Mouse (Mus musculus): Measurements from ENCODE around the gene Pald1. TPM values are rescaled to one million over a fixed set of nuclear protein-coding genes. Genes with fewer than 3 reads are reported as not detected.

Gene Pald1
- polyA plus RNA-seq, 1 experiment from 2014 or later = 19.5 TPM

DNA sequence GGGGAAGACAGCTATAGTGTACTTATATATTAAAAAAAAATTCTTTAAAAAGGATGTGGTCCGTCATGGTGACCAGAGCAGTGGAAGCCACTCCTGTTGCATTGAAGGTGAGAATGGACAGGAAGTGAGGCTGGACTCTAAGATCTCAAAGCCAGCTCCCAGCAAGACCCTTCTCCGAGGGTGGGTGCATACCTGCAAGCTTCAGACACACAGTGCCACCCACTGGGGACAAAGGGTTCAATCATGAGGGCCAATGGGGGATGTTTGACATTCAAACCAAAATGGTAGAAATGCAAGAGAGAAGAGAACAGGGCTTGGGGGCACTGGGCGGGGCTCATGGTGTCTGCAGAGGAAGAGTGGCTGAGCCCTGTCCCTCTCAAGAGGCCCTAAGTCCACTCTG lies 64.8 kb downstream of the Pald1 start:
- no peak overlapping the region for H3K4me3 ChIP-seq (ENCODE audit: control insufficient read depth in 1 of 2, insufficient read depth in 1 of 2, low read depth in 1 of 2, low read length in 2 of 2)
- no peak overlapping the region for H3K4me2 ChIP-seq (ENCODE audit: low read length)
- H3K9me3 ChIP-seq (ENCODE audit: control insufficient read depth, low read length) = no peaks in the 10 kb centered on the region
- no peaks in the 10 kb centered on the region for H3K27me3 ChIP-seq (ENCODE audit: control insufficient read depth, insufficient read depth, low read length)
- peaks cover 46% of the 10 kb centered on the region for H3K36me3 ChIP-seq (ENCODE audit: control insufficient read depth, insufficient read depth, low read length)
- no peak overlapping the region for H3K27ac ChIP-seq (replicated peaks in 1 of 2; ENCODE audit: control insufficient read depth in 1 of 2, insufficient read depth in 1 of 2, low read depth in 2 of 2, low read length in 2 of 2)
- peaks cover 7 to 8% of the 10 kb centered on the region in 2 experiments; a peak in 3 of 4 replicates for H3K4me1 ChIP-seq (ENCODE audit: control insufficient read depth in 2 of 2, insufficient read depth in 2 of 2, low read length in 2 of 2)
- no peak overlapping the region for H3K9ac ChIP-seq (ENCODE audit: low read length)
- ATAC-seq (ENCODE audit: insufficient number of reproducible peaks, insufficient read depth, low FRiP score, low read depth) = no peak
- WGBS = 88% methylated on average over 3 of the region's 3 CpGs

DNA sequence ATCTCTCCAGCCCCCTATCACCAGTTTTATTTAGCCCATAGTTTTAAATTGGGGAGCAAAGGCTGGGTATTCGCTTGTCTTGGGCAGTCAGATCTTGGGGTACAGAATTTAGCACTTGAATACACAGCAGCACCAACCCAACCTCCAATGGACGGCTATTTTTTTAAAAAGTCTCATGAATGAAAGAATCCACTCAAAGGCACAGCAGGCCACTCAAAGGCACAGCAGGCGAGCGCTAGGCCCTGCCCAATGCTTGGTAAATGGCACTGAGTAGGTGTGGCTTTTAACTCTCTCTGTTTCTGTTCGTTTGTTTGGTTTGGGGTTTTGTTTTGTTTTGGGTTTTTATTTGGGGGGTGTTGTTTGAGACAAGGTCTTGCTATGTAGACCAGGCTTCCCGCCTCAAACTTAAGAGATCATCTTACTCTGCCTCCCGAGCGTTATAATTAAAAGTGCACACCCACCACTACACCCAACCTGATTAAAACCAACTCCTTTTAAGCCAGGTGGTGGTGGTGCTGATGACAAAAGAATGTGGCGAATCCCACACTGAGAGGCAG lies 67.9 kb downstream of the Pald1 start:
- no peak overlapping the region for H3K9ac ChIP-seq (ENCODE audit: low read length)
- 71% methylated on average over 9 of the region's 9 CpGs for WGBS
- no peaks in the 10 kb centered on the region for H3K9me3 ChIP-seq (ENCODE audit: control insufficient read depth, low read length)
- no peak overlapping the region for H3K4me2 ChIP-seq (ENCODE audit: low read length)
- no peak overlapping the region for H3K27ac ChIP-seq (replicated peaks in 1 of 2; ENCODE audit: control insufficient read depth in 1 of 2, insufficient read depth in 1 of 2, low read depth in 2 of 2, low read length in 2 of 2)
- H3K4me3 ChIP-seq (ENCODE audit: control insufficient read depth in 1 of 2, insufficient read depth in 1 of 2, low read depth in 1 of 2, low read length in 2 of 2) = no peak overlapping the region
- peaks cover 14% of the 10 kb centered on the region for H3K36me3 ChIP-seq (ENCODE audit: control insufficient read depth, insufficient read depth, low read length)
- no peaks in the 10 kb centered on the region for H3K27me3 ChIP-seq (ENCODE audit: control insufficient read depth, insufficient read depth, low read length)
- ATAC-seq (ENCODE audit: insufficient number of reproducible peaks, insufficient read depth, low FRiP score, low read depth) = no peak
- peaks cover 18 to 20% of the 10 kb centered on the region in 2 experiments for H3K4me1 ChIP-seq (ENCODE audit: control insufficient read depth in 2 of 2, insufficient read depth in 2 of 2, low read length in 2 of 2)

GRCm38 (mm10) chr10:61313750-61314149 lies 69.6 kb downstream of the Pald1 start:
- H3K27ac ChIP-seq (replicated peaks in 1 of 2; ENCODE audit: control insufficient read depth in 1 of 2, insufficient read depth in 1 of 2, low read depth in 2 of 2, low read length in 2 of 2) = no peak overlapping the region; a peak in 1 of 4 replicates

DNA sequence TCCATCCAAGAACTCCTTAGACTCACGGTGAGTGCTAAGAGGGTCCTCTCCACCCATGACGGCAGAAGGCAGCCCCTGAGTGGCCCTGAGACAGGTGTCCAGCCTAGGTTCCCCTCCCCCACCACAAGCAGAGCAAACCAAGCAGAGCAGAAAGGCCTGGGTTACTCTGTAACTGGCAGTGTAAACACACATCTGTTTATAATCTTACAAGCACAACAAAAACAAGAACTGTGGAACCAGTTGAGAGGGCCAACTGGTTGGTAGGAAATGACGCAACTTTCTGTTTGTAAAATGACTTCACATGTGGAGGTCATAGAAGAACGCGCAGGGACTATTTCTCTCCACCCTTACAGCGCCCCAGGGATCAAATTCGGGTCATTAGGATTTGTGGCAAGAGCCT lies 70.6 kb downstream of the Pald1 start:
- peaks cover 18 to 20% of the 10 kb centered on the region in 2 experiments for H3K4me1 ChIP-seq (ENCODE audit: control insufficient read depth in 2 of 2, insufficient read depth in 2 of 2, low read length in 2 of 2)
- no peak for ATAC-seq (ENCODE audit: insufficient number of reproducible peaks, insufficient read depth, low FRiP score, low read depth)
- peak overlapping the region; percentile 81 to 90 for H3K27ac ChIP-seq (replicated peaks in 1 of 2; ENCODE audit: control insufficient read depth in 1 of 2, insufficient read depth in 1 of 2, low read depth in 2 of 2, low read length in 2 of 2)
- H3K9ac ChIP-seq (ENCODE audit: low read length) = no peak overlapping the region
- WGBS = 51% methylated on average over 7 of the region's 7 CpGs
- no peaks in the 10 kb centered on the region for H3K36me3 ChIP-seq (ENCODE audit: control insufficient read depth, insufficient read depth, low read length)
- no peak overlapping the region for H3K4me3 ChIP-seq (ENCODE audit: control insufficient read depth in 1 of 2, insufficient read depth in 1 of 2, low read depth in 1 of 2, low read length in 2 of 2)
- no peak overlapping the region for H3K4me2 ChIP-seq (ENCODE audit: low read length)
- no peaks in the 10 kb centered on the region for H3K9me3 ChIP-seq (ENCODE audit: control insufficient read depth, low read length)
- H3K27me3 ChIP-seq (ENCODE audit: control insufficient read depth, insufficient read depth, low read length) = no peaks in the 10 kb centered on the region

More at GRCm38 (mm10) chr10:61313750-61314149, 69.6 kb downstream of the Pald1 start:
- no peak for ATAC-seq (ENCODE audit: insufficient number of reproducible peaks, insufficient read depth, low FRiP score, low read depth)
- Histone ChIP-seq H3K4me1 (ENCODE audit: control insufficient read depth in 2 of 2, insufficient read depth in 2 of 2, low read length in 2 of 2) (peaks cover 18 to 20% of the 10 kb centered on the region in 2 experiments), H3K4me3 (ENCODE audit: control insufficient read depth in 1 of 2, insufficient read depth in 1 of 2, low read depth in 1 of 2, low read length in 2 of 2) (no peak overlapping the region), H3K27me3 (ENCODE audit: control insufficient read depth, insufficient read depth, low read length) (no peaks in the 10 kb centered on the region), H3K4me2 (ENCODE audit: low read length) (no peak overlapping the region), H3K9me3 (ENCODE audit: control insufficient read depth, low read length) (no peaks in the 10 kb centered on the region), H3K36me3 (ENCODE audit: control insufficient read depth, insufficient read depth, low read length) (no peaks in the 10 kb centered on the region; the same call in 1 of the 2 replicates), H3K9ac (ENCODE audit: low read length) (no peak overlapping the region)
- 21% methylated on average over 7 of the region's 7 CpGs for WGBS

DNA sequence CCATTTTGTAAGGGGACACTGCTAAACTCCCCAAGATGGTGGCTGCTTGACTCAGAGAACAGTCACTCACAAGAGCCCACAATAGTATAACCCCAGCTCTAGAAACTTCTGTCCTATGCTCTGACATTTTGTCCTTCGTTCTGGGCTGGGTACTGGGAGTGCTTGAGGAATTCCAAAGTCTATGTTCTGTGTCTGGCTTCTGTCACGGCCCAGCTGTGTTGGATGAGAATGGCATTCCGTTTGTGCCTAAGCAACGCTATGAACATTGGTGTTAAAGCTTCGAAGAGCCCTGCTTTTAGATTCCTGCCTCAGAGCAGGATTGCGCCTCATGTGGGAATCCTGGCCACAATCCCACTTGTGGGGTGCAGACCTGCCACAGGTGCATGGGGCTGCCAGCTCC lies 71.2 kb downstream of the Pald1 start:
- Histone ChIP-seq H3K9ac (ENCODE audit: low read length) (no peak overlapping the region), H3K27me3 (ENCODE audit: control insufficient read depth, insufficient read depth, low read length) (no peaks in the 10 kb centered on the region), H3K27ac (replicated peaks in 1 of 2; ENCODE audit: control insufficient read depth in 1 of 2, insufficient read depth in 1 of 2, low read depth in 2 of 2, low read length in 2 of 2) (peak overlapping the region; percentile 81 to 90), H3K4me1 (ENCODE audit: control insufficient read depth in 2 of 2, insufficient read depth in 2 of 2, low read length in 2 of 2) (peaks cover 18 to 20% of the 10 kb centered on the region in 2 experiments), H3K9me3 (ENCODE audit: control insufficient read depth, low read length) (no peaks in the 10 kb centered on the region), H3K36me3 (ENCODE audit: control insufficient read depth, insufficient read depth, low read length) (no peaks in the 10 kb centered on the region), H3K4me2 (ENCODE audit: low read length) (peak overlapping the region; percentile 19; the same call in 1 of the 2 replicates), H3K4me3 (ENCODE audit: control insufficient read depth in 1 of 2, insufficient read depth in 1 of 2, low read depth in 1 of 2, low read length in 2 of 2) (no peak overlapping the region)
- ATAC-seq (ENCODE audit: insufficient number of reproducible peaks, insufficient read depth, low FRiP score, low read depth) = peak; percentile 67
- WGBS = 27% methylated on average over 6 of the region's 6 CpGs

DNA sequence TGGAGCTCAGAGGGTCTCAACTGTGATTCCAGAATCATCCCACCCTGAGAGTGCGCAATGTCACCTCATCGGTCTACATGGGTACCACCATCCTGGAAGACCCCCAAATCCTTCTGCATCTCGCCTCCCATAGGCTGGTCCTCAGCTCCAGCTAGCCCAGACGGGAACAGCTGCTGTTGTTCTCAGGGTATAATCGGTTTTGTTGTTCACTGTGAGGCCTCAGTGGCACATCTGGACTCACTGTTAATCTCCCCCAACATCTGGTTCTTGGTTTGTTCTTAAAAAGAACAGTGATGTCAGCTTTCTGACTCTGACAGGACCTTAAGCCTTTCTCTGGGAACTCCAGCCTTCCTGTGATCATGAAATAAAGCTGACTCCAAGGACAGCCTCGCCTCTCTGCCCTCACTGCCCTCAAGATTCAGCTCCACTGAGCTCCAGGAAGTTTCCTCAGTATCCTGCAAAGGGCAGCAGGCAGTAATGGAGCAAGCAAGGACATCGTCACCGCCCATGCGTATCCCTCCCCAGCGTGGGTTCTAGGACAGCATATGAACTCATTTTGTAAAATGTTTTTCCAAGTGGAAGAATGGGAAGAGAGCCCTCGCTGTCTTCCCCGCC lies 74.5 kb downstream of the Pald1 start:
- Histone ChIP-seq H3K27ac (replicated peaks in 1 of 2; ENCODE audit: control insufficient read depth in 1 of 2, insufficient read depth in 1 of 2, low read depth in 2 of 2, low read length in 2 of 2) (no peak overlapping the region), H3K4me1 (ENCODE audit: control insufficient read depth in 2 of 2, insufficient read depth in 2 of 2, low read length in 2 of 2) (peaks cover 13 to 15% of the 10 kb centered on the region in 2 experiments)
- 76% methylated on average over 12 of the region's 12 CpGs for WGBS

DNA sequence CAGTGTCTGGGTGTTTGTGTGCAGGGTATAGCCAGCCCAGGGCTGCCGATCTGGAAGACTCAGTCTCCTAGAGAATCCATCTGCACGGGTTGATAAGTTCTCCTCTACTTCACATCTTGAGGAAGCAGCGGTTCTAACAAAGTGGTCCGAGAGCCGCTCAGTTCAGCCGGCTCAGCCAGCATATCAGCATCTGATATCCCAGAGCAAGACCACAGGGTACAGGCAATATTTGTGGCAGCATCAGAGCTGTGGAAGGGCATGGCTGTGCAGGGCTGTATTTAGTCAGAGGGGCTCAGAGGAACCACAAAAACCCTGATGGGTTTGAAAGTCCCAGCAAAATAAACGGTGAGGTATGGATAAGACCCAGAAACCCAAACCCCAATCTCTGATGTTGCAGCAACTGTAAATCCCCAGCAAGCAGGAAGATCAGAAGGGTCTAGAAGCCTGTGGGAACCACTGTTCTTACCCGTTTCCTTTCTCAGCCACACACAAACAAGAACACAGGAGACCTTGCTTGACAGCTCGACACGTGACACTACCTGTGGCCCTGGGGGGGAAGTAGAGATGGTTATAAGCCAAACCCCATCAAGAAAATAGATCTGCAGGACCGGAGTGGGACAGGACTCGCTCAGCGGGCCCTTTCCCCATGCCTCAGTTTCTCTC lies 77.3 kb downstream of the Pald1 start:
- Histone ChIP-seq H3K9ac (ENCODE audit: low read length) (no peak overlapping the region), H3K4me1 (ENCODE audit: control insufficient read depth in 2 of 2, insufficient read depth in 2 of 2, low read length in 2 of 2) (no peaks in the 10 kb centered on the region), H3K27ac (replicated peaks in 1 of 2; ENCODE audit: control insufficient read depth in 1 of 2, insufficient read depth in 1 of 2, low read depth in 2 of 2, low read length in 2 of 2) (no peak overlapping the region), H3K4me3 (ENCODE audit: control insufficient read depth in 1 of 2, insufficient read depth in 1 of 2, low read depth in 1 of 2, low read length in 2 of 2) (no peak overlapping the region), H3K27me3 (ENCODE audit: control insufficient read depth, insufficient read depth, low read length) (no peaks in the 10 kb centered on the region), H3K36me3 (ENCODE audit: control insufficient read depth, insufficient read depth, low read length) (no peaks in the 10 kb centered on the region), H3K4me2 (ENCODE audit: low read length) (no peak overlapping the region), H3K9me3 (ENCODE audit: control insufficient read depth, low read length) (no peaks in the 10 kb centered on the region)
- 72% methylated on average over 13 of the region's 13 CpGs for WGBS
- no peak for ATAC-seq (ENCODE audit: insufficient number of reproducible peaks, insufficient read depth, low FRiP score, low read depth)

More for the DNA sequence above, 74.5 kb downstream of the Pald1 start:
- Histone ChIP-seq H3K9me3 (ENCODE audit: control insufficient read depth, low read length) (no peaks in the 10 kb centered on the region), H3K4me2 (ENCODE audit: low read length) (no peak overlapping the region), H3K9ac (ENCODE audit: low read length) (no peak overlapping the region), H3K36me3 (ENCODE audit: control insufficient read depth, insufficient read depth, low read length) (no peaks in the 10 kb centered on the region), H3K4me3 (ENCODE audit: control insufficient read depth in 1 of 2, insufficient read depth in 1 of 2, low read depth in 1 of 2, low read length in 2 of 2) (no peak overlapping the region), H3K27me3 (ENCODE audit: control insufficient read depth, insufficient read depth, low read length) (no peaks in the 10 kb centered on the region)
- ATAC-seq (ENCODE audit: insufficient number of reproducible peaks, insufficient read depth, low FRiP score, low read depth) = no peak
